Mouse (Mus musculus): Measurements from ENCODE around the gene Gas2l1.

GRCm38 (mm10) chr11:5059230-5059629 is 5.9 kb downstream of the Gas2l1 start:
- no peak for TF ChIP-seq CTCF (IDR thresholded peaks at IDR 0.05; ENCODE audit: low read depth, low read length)
- no peak for TF ChIP-seq EP300 (IDR thresholded peaks at IDR 0.05; ENCODE audit: insufficient read depth, low read depth, low read length)
- TF ChIP-seq POLR2A (IDR thresholded peaks at IDR 0.05; ENCODE audit: insufficient read depth, low read length): no peak
